Mouse (Mus musculus): Measurements from ENCODE around the gene Cidec. TPM values are rescaled to one million over a fixed set of nuclear protein-coding genes. Genes with fewer than 3 reads are reported as not detected.

The Cidec gene
- total RNA-seq, 2 experiments from 2014 or later, result not detected

DNA sequence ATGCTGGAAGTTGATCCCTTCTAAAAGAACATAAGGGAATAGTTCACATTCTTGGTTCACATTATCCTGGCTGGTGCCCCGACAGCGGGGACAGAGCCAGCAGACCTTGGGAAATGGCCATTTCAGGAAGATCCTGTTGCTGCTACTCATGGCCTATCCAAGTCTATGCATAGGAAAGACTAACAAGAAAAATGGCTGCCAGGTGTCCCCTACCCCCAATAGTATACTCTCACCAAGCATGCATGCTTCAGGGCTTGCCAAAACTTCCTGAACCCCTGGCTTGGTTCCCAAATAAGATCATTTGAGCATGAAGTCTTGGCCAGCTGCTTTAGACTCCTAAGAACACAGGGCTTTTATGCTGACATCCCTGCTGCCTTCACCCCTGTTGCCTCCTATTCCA, 16.3 kb upstream of the Cidec start:
- no peak for DNase-seq (ENCODE audit: low spot score in 2 of 2)
- intact Hi-C loops (cut with DNase I), result no loop called here

DNA sequence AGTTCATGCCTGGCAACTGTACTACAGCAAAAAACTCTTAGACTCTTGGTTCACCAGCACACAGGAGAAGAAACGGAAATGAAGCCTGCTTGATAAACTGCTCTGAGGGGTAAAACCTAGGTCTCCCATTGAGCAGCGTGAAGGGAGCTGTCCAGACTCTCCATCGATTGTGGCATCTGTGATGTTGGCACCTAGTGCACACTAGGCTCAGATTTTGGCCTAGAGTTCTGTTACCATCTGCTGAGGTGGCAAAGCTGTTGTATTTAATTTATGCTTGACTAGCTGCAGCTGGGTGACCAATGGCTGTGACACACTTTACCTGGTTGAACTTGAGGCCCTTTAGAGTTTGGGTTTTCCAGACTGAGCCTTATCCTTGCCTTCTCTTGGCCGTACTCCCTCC, 12.1 kb upstream of the Cidec start:
- no peak for DNase-seq (ENCODE audit: low spot score in 2 of 2)
- intact Hi-C loops (cut with DNase I), result no loop called here

DNA sequence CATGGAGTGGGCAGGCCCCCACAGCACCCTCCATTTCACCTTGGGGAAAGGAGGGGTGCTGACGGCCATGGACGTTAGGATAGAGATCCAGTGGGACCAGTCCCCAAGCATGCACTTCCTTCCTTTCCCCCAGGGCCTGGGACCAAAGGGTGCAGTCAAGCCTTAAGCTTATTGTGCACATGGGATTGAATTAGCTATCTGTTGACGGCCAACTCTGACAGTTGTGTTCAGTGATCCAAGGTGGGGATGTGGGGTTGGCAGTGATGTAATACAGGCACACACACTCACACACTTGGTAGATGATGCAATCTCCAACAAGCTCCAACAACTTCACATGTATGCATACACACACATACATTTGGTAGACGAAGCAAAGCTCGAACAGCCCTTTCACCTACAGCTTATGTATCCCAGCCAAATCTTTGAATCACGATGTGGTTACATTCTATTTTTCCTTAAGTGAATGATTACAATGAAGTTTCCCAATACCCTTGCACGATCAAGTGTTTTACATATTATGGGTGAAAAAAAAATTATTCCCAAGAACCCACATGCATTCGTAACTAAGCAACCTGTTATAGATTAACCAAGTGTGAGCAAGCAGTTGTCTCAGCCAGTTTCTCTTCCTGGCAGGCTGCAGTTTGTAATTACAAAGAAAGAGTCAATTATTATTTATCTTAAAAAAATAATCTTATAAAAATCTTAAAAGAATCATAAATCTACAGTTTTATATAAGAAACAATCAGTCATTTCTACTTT, 8.8 kb upstream of the Cidec start:
- no peak for DNase-seq (ENCODE audit: low spot score in 2 of 2)
- intact Hi-C loops (cut with DNase I), result loop anchor here (5.0 kb wide), 2 partner anchors 38 to 88 kb away; partner anchors contain the start of genes Creld1, Emc3 and Fancd2

DNA sequence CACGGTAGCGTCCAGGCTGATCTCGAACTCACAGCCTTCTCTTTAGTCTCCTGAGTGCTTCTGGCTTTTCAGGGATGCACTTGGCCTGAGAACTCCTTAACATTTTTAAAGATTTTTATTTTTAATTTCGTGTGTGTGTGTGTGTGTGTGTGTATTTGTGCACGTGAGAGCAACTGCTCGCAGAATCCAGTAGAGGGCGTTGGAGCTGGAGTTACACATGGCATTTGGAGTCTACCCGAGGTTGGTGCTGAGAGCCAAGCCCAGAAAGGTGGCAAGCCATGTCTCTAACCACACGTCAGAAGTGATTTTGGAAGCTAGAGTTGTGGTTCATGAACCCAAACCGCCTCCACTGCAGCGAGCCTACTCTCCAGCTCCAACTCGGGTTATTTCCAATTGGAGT, 7.5 kb upstream of the Cidec start:
- intact Hi-C loops (cut with DNase I), result loop anchor here (5.0 kb wide), 2 partner anchors 39 to 89 kb away; partner anchors contain the start of genes Creld1, Emc3 and Fancd2
- DNase-seq (ENCODE audit: low spot score in 2 of 2), result no peak

DNA sequence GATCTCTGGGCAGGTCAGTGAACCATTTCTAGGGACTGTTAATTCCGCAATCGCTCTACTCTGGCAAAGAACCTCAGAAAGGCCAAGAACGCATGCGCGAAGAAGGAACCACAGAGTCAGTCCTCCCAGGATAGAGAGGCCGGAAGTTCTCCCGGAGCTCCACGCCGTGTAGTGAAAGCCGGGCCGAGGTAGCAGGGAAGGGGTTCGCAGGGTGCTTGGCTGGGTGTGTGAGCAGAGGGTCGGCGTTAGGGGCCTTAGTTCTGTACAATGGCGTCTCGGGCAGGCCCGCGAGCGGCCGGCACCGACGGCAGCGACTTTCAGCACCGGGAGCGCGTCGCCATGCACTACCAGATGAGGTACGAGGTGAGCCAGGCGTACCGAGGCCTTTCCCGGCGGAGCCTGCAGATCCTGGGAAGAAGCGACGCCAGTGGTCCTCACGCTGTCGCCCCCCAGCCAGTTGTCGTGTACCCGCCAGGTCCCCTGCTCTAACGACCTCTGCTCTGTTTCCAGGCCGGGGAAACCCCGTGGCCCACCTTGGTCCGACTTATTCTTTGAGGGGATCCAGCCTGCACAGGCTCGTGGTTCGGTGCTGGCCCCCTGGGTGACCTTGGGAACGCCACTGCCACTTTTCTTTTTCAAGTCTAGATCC, 7.0 kb upstream of the Cidec start, which contains the start of gene Jagn1:
Gene Jagn1, plus strand, starts transcription at position 128 of the 649 bp plus-strand sequence.
- peak; percentile 90 to 91 for DNase-seq (ENCODE audit: low spot score in 2 of 2)
- intact Hi-C loops (cut with DNase I), result loop anchor here (5.0 kb wide), 2 partner anchors 40 to 90 kb away; partner anchors contain the start of genes Creld1, Emc3 and Fancd2

DNA sequence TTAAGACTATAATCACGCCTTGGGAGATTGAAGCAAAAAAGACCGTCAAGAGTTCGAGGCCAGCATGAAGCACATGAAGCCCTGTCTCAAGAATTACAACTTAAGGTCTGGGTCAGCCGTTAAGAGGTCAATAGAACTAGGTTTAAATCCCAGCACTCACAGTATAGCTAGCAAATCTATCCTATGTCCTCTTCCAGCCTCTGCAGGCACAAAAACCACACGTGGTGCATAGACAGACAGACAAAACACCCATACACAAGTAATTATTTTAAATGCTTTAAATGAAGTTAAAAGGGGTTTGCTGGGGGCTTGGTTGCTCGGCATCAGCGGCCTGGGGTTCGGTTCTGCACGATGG, 6.5 kb upstream of the Cidec start:
- DNase-seq (ENCODE audit: low spot score in 2 of 2), result no peak
- intact Hi-C loops (cut with DNase I), result loop anchor here (5.0 kb wide), 2 partner anchors 40 to 90 kb away; partner anchors contain the start of genes Creld1, Emc3 and Fancd2

DNA sequence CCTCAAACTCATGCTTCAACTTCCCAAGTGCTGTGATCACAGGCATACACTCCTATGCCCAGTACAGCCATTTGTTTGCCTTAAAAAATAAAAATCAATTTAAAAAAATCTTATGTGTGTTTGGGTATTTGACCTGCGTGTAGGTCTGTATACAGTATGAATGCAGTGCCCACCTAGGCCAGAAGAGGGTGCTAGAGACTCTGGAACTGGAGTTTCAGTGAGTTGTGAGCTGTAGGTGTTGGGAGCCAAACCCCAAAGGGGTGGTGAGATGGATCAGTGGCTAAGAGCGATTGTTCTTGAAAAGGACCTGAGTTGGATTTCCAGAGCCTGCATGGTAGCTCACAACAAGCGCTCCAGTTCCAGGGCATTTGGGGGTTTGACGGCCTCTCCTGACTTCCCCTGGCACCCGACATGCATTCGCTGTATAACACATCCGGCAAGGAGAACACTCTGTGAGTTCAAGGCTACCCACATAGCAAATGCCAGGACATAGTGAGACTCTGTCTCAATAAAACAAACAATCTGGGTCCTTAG, 5.7 kb upstream of the Cidec start:
- intact Hi-C loops (cut with DNase I), result loop anchor here (5.0 kb wide), 2 partner anchors 41 to 91 kb away; partner anchors contain the start of genes Creld1, Emc3 and Fancd2
- peak; percentile 40 to 49 for DNase-seq (ENCODE audit: low spot score in 2 of 2)

DNA sequence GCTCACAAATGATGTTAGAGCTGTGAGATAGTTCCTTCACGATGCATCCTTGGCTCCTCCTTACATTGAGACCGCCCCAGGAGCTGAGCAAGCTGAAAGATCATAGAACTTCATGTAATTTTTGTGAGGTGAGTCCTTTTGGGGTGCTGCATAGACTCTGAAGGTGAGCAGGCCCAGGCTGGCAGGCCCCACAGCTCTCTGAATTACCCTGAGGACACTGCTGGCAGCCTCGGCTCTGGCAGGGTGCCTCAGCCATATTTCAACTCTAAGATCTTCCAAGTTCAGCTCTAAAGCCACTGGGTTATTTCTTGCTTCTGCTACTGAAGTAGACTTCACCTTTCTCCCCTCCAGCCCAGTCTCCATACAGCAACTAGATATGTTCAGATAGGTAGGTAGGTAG, 5.1 kb upstream of the Cidec start:
- DNase-seq (ENCODE audit: low spot score in 2 of 2), result no peak
- intact Hi-C loops (cut with DNase I), result loop anchor here (5.0 kb wide), 2 partner anchors 42 to 92 kb away; partner anchors contain the start of genes Creld1, Emc3 and Fancd2

DNA sequence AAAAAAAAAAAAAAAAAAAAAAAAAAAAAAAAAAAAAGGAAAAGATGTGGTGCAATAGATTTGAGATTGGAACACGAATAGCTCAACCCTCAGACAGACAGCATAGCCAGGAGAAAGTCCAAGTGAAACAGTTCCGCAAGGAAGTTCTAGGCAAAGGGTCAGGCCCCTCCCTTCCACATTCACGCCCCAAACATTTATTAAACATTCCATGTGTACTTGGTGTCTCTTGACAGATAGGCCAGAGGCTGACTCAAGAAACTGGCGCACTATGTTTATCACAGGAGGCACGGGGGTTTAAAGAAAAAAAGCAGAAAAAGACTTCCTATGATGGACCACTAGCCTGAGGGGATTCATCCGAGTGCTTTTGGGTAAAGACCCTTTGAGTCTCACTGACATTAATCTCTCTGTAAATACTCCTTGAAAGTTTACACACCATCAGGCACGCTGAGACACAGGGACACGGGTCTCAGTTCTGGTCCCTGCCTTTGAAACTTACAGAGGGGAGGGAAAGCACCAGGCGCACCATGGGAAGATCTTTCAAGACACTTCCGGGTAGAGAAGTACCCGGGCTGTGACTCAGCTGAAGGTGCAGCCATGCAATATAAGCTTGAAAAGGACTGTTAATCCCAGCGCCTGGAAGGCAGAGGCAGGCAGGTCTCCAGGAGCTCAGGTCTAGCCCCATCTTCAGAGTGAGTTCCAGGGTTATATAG, 3.3 kb upstream of the Cidec start:
- intact Hi-C loops (cut with DNase I), result no loop called here

DNA sequence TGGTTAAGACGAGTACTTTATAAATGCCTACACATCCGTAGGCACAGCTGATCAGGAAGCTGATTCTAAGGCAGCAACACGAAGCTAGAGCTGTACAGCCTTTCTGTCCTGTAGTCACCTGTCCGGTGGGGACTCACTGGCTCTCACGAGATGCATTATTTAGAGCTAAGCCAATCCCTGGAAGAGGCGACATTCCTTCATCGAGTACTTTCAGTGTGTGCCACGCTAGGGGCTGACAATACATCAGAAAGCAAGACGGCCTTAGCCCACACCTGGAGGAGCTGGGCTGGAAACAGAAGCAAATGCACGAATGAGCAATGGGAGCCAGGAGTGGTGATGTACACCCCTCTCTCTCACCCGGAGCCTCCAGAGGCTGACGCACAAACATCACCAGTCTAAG, 1.6 kb upstream of the Cidec start:
- intact Hi-C loops (cut with DNase I), result no loop called here

More for the DNA sequence above, 3.3 kb upstream of the Cidec start:
- no peak for DNase-seq (ENCODE audit: low spot score in 2 of 2)

DNA sequence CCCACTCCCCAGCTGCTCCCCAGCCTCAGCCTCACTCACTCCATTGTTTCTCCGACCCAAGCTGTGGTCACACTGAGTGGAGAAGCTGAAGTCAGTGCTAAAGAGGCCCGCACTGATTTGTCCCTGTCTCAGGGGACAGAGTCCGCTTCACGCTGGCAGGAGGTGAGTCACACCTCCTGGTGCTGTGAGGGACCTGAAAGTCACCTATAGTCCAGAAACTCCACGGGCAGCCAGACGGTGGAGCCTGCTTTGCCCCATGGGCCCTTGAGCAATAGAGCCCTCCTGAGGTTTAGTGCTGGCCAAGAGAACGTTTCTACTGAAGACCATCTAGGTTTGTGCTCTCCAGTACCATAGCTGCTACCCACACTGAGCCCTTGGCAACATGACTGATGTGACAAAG, 869 bp downstream of the Cidec start:
- no peak for DNase-seq (ENCODE audit: low spot score in 2 of 2)
- intact Hi-C loops (cut with DNase I), result no loop called here

More for the DNA sequence above, 1.6 kb upstream of the Cidec start:
- no peak for DNase-seq (ENCODE audit: low spot score in 2 of 2)

DNA sequence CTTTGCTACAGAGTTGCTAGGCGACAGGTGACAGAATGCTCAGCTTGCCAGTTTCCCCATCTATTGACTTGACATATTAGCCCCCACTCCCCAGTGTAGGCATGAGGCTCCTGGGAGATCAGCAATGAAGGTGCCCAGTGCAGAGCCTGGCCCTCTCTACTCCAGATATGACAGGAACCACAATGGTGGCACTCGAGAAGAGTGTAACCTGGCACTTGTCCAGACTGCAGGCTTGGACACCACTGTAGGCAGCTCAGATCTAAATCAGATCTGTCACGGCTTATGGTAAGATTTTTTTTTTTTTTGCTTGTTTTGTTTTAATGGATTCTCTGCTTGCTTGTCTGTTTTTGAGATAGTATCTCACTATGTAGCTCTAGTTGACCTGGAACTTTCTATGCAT, 1.9 kb downstream of the Cidec start:
- intact Hi-C loops (cut with DNase I), result no loop called here
- no peak for DNase-seq (ENCODE audit: low spot score in 2 of 2)

DNA sequence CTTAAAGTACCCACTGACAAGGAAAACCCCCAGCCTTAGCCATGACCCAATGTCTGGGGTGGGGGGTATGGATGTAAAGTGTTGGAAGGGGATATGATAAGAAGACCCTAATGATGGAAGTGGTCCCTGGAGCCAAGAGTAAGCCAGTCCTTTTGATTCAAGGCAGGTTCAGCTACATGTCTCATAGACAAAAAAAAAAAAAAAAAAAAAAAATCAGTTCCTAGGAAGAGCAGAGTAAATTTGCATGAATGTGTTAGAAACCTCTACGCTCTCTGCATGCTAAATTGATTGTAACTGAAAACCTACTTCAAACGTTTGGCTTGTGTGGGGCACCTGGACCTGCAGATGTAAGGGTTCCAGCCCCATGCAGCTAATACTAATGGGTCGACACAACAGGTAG, 3.8 kb downstream of the Cidec start:
- intact Hi-C loops (cut with DNase I), result no loop called here
- no peak for DNase-seq (ENCODE audit: low spot score in 2 of 2)

DNA sequence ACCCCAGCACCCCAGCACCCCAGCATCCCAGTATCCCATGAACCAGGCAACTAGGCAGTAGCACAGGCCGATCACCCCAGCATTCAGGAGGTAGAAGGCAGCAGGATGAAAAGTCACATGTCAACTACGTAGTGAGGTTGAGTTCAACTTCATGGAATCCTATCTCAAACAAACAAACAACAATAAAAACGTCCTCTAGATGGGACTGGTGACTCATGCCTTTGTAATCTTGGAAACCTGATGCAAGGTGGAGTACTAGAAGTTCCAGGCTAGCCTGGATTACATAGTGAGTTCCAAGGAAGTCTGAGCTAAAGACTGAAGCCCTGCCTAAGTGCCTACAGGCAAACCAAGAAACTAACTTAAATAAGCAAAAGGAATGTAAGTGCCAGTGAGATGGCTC, 4.7 kb downstream of the Cidec start:
- intact Hi-C loops (cut with DNase I), result no loop called here
- DNase-seq (ENCODE audit: low spot score in 2 of 2), result no peak

DNA sequence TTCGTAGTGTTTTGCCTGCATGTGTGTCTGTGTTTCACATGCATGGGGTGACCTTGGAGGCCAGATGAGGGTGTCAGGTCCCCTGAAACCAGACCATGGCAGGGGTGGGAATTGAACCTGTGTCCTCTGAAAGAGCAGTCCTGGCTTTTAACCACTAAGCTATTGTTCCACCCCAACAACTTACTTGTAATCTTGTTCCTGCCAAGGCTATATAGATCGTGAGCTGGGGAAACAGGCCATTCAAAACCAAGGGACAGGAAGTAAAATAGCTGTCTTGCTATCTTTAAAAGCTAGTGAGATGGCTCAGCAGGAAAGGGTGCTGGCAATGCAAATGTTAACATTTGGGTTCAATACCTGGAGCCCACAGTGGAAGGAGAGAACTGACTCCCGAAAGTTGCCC, 5.6 kb downstream of the Cidec start:
- intact Hi-C loops (cut with DNase I), result no loop called here
- no peak for DNase-seq (ENCODE audit: low spot score in 2 of 2)

DNA sequence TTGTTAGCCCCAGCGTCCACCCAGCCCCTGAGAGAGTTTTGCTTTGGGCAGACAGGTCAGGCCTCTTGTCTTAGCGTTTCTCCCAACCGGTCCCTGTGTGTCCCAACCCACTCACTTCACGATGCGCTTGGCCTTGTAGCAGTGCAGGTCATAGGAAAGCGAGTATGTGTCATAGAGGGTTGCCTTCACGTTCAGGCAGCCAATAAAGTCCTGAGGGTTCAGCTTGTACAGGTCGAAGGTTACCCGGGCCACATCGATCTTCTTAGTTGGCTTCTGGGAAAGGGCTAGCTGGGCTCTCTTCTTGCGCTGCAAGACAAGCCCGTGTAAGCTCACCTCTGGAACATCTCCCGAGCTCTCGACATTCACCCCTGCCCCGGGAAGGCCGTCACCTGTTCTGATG, 7.6 kb downstream of the Cidec start:
- intact Hi-C loops (cut with DNase I), result no loop called here
- DNase-seq (ENCODE audit: low spot score in 2 of 2), result no peak

DNA sequence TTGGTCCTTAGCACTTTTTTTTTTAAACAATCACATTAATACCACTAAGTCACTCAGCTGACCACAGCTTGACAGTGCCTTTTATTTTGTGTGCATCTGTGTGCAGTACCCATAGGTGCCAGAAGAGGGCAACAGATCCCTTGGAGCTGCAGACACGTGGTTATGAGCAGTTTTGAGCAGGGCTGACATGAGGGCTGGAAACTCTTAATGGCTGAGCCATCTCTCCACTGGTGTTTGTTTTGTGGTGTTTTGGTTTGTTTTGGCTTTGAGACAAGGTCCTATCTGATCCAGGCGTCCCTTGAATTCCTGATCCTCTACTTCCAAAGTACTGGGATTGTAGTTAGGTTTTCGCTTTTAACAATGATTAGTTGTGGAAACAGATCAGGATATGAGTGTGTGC, 8.2 kb downstream of the Cidec start:
- intact Hi-C loops (cut with DNase I), result no loop called here
- no peak for DNase-seq (ENCODE audit: low spot score in 2 of 2)

DNA sequence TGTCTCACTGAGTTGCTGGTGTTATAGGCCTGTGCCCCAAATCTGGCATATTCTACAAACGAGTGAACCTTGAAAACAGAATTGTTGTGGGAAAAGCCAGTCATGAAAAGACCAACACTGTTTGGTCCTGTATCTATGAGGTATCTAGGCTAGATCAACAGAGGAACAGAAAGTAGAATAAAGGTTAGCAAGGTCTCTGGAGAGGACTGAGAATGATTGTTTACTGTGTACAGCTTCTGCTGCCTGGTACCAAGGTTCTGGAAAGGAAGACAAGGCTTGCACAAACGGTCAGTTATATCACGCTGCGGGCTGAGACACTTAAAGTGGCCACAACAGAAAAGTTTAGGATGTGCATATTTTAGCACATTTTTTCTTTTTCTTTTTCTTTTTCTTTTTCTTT, 8.9 kb downstream of the Cidec start:
- intact Hi-C loops (cut with DNase I), result no loop called here
- no peak for DNase-seq (ENCODE audit: low spot score in 2 of 2)

DNA sequence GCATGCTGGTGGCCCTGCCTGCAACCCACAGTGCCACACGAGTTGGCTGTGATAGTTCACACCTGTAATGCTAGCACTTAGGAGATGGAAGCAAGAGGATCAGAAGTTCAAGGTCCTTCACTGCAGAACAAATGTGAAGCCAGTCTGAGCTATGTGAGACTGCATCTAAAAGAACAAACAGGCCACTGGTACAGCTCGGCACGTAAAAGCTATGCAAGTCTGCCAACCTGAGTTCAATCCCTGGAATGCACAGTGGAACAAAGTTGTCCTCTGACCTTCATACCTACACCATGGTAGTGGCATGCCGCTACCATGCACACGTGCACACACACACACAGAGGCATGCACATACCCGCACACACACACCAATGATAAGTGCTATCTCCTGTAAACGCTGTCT, 11.4 kb downstream of the Cidec start:
- intact Hi-C loops (cut with DNase I), result loop anchor here (5.0 kb wide), 1 partner anchor 82 kb away; the partner anchor contains the start of gene Camk1
- no peak for DNase-seq (ENCODE audit: low spot score in 2 of 2)

DNA sequence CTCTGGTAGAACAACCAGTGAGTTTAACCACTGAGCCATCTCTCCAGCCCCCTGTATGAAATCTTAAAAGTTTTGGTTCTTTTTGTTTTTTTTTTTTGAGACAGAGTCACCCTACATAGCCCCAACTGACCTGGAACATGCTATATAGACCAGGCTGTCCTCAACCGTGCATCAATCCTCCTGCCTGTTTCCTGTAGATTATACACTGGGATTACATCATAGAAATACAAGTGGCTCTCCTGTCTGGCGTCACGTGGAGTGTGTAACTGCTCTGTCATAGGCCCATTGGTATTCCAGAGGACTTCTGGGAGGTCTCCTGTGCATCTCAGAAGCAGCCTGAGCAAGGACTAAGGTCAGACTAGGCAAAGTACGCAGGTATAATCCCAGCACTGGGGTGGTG, 12.6 kb downstream of the Cidec start:
- no peak for DNase-seq (ENCODE audit: low spot score in 2 of 2)
- intact Hi-C loops (cut with DNase I), result loop anchor here (5.0 kb wide), 1 partner anchor 81 kb away; the partner anchor contains the start of gene Camk1
